8 mouse cellular contexts compared by ENCODE assay signal in the genomic region with DNA sequence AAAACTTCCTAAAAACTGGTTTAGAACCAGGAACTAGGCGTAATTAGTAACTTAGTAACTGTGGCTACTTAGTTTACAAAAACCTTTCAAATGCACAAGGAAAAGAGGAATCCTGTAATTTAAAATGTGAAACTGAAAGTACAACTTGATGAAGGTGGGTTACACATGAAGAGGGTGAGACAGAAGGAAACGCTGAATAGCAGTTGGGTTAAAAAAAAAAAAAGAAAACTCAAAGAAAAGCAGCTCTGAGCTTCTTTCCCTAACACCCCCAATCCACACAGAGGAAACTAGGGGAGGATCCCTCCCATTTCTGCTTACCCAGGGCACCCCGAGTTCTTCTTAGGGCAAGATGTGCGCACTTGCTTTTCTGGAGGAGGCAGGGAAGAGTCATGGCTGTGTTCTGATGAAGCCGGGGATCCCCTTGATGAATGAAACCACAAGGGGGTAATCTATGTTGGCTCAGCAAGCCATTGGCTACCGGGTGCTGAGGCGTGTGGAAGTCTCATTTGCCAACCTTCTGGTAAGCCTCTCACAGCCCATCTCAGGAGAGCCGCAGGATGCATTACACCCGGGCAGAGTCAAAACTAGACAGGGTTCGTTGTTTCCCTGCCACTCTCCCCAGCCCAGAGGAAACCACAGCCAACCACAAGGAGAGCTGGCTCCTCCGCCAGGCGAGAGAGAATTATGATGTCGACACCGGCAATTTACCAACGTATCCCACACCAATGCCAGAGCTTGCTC.
DNase-seq lines count a peak whose midpoint lies in the region; ATAC-seq and TF ChIP-seq lines count a peak whose summit lies in the region.

No protein-coding gene starts in this region.

- WGBS in limb, embryonic 13.5 days = 80% methylated on average over 15 of the region's 15 CpGs
- 87% methylated on average over 15 of the region's 15 CpGs for WGBS in limb, embryonic 10.5 days
- 68% methylated on average over 15 of the region's 15 CpGs for WGBS in lung, postnatal 0 days

- no peaks in the 10 kb centered on the region for H3K27me3 ChIP-seq in limb, embryonic 13.5 days
- no peaks in the 10 kb centered on the region for H3K27me3 ChIP-seq in limb, embryonic 10.5 days (ENCODE audit: low read depth, poor library complexity, severe bottlenecking)
- no peaks in the 10 kb centered on the region for H3K27me3 ChIP-seq in lung, postnatal 0 days (replicated peaks; ENCODE audit: insufficient read depth, low read length)

- ATAC-seq in limb, embryonic 13.5 days (ENCODE audit: low FRiP score, low read depth) = no peak
- ATAC-seq in common myeloid progenitor, adult 5-6 weeks (replicated peaks; ENCODE audit: low read depth, poor library complexity, severe bottlenecking) = peak; percentile 83
- ATAC-seq in lung, postnatal 0 days = no peak

- H3K4me2 ChIP-seq in limb, embryonic 13.5 days (replicated peaks) = peak overlapping the region; percentile 30; the same call in 1 of the 2 replicates
- H3K4me2 ChIP-seq in lung, postnatal 0 days (replicated peaks; ENCODE audit: low read depth, low read length) = peak overlapping the region; percentile 25

- no peaks in the 10 kb centered on the region for H3K9me3 ChIP-seq in limb, embryonic 13.5 days
- no peaks in the 10 kb centered on the region for H3K9me3 ChIP-seq in limb, embryonic 10.5 days (replicated peaks)
- no peaks in the 10 kb centered on the region for H3K9me3 ChIP-seq in lung, postnatal 0 days (ENCODE audit: low read length)

- TF ChIP-seq EP300 in lung, postnatal 0 days (IDR thresholded peaks at IDR 0.05) = no peak

- no peak overlapping the region for H3K4me3 ChIP-seq in limb, embryonic 13.5 days
- H3K4me3 ChIP-seq in limb, embryonic 10.5 days = no peak overlapping the region
- H3K4me3 ChIP-seq in lung, postnatal 0 days (ENCODE audit: low read depth, low read length) = peak overlapping the region; percentile 8; the same call in 1 of the 2 replicates

- peaks cover 6% of the 10 kb centered on the region; the same call in 1 of the 2 replicates for H3K4me1 ChIP-seq in limb, embryonic 13.5 days
- H3K4me1 ChIP-seq in limb, embryonic 10.5 days = 0 out of 2 replicates have a peak, but pooled peaks cover 4% of the 10 kb centered on the region
- no peaks in the 10 kb centered on the region for H3K4me1 ChIP-seq in lung, postnatal 0 days (ENCODE audit: insufficient read depth, low read depth, low read length)

- H3K9ac ChIP-seq in limb, embryonic 13.5 days = no peak overlapping the region
- H3K9ac ChIP-seq in lung, postnatal 0 days (replicated peaks; ENCODE audit: low read depth) = no peak overlapping the region

- no peak for DNase-seq in limb, embryonic 10.5 days (ENCODE audit: low spot score)
- DNase-seq in lung, postnatal 0 days (ENCODE audit: low spot score) = peak; percentile 39
- peak; percentile 68 for DNase-seq in thymus, postnatal 25 days
- no peak for DNase-seq in cerebellum, postnatal 10 days
- DNase-seq in cerebellum, postnatal 4 days (ENCODE audit: low spot score in 2 of 2) = no peak
- DNase-seq in neural tube, embryonic 10.5 days (ENCODE audit: extremely low spot score, low spot score) = no peak

- H3K36me3 ChIP-seq in limb, embryonic 13.5 days = no peaks in the 10 kb centered on the region
- no peaks in the 10 kb centered on the region for H3K36me3 ChIP-seq in limb, embryonic 10.5 days
- no peaks in the 10 kb centered on the region for H3K36me3 ChIP-seq in lung, postnatal 0 days (ENCODE audit: insufficient read depth, low read length)

- no peak for TF ChIP-seq CTCF in lung, postnatal 0 days (IDR thresholded peaks at IDR 0.05)

- no peak overlapping the region for H3K27ac ChIP-seq in limb, embryonic 13.5 days
- H3K27ac ChIP-seq in limb, embryonic 10.5 days = no peak overlapping the region
- peak overlapping the region; percentile 43 for H3K27ac ChIP-seq in lung, postnatal 0 days (ENCODE audit: low read length)

Comparison
In these comparisons a context has a peak if more than half of its experiments do, and no peak if none do; other contexts are left out.
1. DNase-seq: peak in lung, postnatal 0 days (single experiment) and thymus, postnatal 25 days (single experiment); none in limb, embryonic 10.5 days (single experiment), cerebellum, postnatal 10 days (0 of 2), cerebellum, postnatal 4 days (0 of 2) and neural tube, embryonic 10.5 days (single experiment).